Mouse (Mus musculus): ENCODE measurements at regions not wholly inside any gene's neighbourhood (a gene's known extent, or its start where the extent isn't known, plus 50 kb on each side); places are given as distances from the start of the nearest gene placed in this dataset.
A peak's percentile ranks its signal among the peaks of the same experiment; 100 is the strongest.

- Histone ChIP-seq H3K9me3 (no peaks in the 10 kb centered on the region), H3K27ac (no peak overlapping the region), H3K9ac (no peak overlapping the region), H3K4me1 (replicated peaks) (no peaks in the 10 kb centered on the region), H3K4me2 (no peak overlapping the region), H3K27me3 (no peaks in the 10 kb centered on the region), H3K4me3 (no peak overlapping the region), H3K36me3 (no peaks in the 10 kb centered on the region)
- 89% methylated on average over 3 of the region's 3 CpGs for WGBS
- no peak for ATAC-seq (ENCODE audit: low FRiP score)
Measured at GRCm38 (mm10) chr3:17201773-17202172, 746.4 kb upstream of the Cypt12 start.

- Histone ChIP-seq H3K27ac (no peak overlapping the region), H3K4me1 (replicated peaks) (no peaks in the 10 kb centered on the region), H3K4me2 (no peak overlapping the region), H3K27me3 (no peaks in the 10 kb centered on the region), H3K4me3 (no peak overlapping the region), H3K9me3 (no peaks in the 10 kb centered on the region), H3K9ac (no peak overlapping the region), H3K36me3 (no peaks in the 10 kb centered on the region)
- ATAC-seq (ENCODE audit: low FRiP score), result 0 out of 2 replicates have a peak, but pooled peaks have one; percentile 21
- WGBS, result 51% methylated on average over 3 of the region's 3 CpGs
Measured at GRCm38 (mm10) chr3:17214031-17214430, 734.2 kb upstream of the Cypt12 start.

GRCm38 (mm10) chr3:17216825-17217224 lies 731.4 kb upstream of the Cypt12 start:
- Histone ChIP-seq H3K27ac (no peak overlapping the region), H3K9me3 (no peaks in the 10 kb centered on the region), H3K27me3 (no peaks in the 10 kb centered on the region), H3K9ac (no peak overlapping the region), H3K4me2 (no peak overlapping the region), H3K4me1 (replicated peaks) (no peaks in the 10 kb centered on the region), H3K36me3 (no peaks in the 10 kb centered on the region), H3K4me3 (no peak overlapping the region)
- no peak for ATAC-seq (ENCODE audit: low FRiP score)
- WGBS, result 38% methylated on average over 2 of the region's 2 CpGs

- no peak overlapping the region for H3K27ac ChIP-seq
- H3K4me1 ChIP-seq (replicated peaks), result no peaks in the 10 kb centered on the region
- H3K9me3 ChIP-seq, result no peaks in the 10 kb centered on the region
- H3K9ac ChIP-seq, result no peak overlapping the region
- ATAC-seq (ENCODE audit: low FRiP score), result no peak
- no peak overlapping the region for H3K4me2 ChIP-seq
- H3K27me3 ChIP-seq, result no peaks in the 10 kb centered on the region
- H3K36me3 ChIP-seq, result no peaks in the 10 kb centered on the region
- 3% methylated on average over 1 of the region's 1 CpGs for WGBS
- H3K4me3 ChIP-seq, result no peak overlapping the region
Measured at GRCm38 (mm10) chr3:17238407-17238806, 709.8 kb upstream of the Cypt12 start.

- no peak overlapping the region for H3K4me2 ChIP-seq
- no peak overlapping the region for H3K27ac ChIP-seq
- no peak overlapping the region for H3K4me3 ChIP-seq
- H3K4me1 ChIP-seq (replicated peaks), result no peaks in the 10 kb centered on the region
- no peaks in the 10 kb centered on the region for H3K27me3 ChIP-seq
- H3K9me3 ChIP-seq, result no peaks in the 10 kb centered on the region
- no peak overlapping the region for H3K9ac ChIP-seq
- H3K36me3 ChIP-seq, result no peaks in the 10 kb centered on the region
- ATAC-seq (ENCODE audit: low FRiP score), result no peak
Measured at GRCm38 (mm10) chr3:17258397-17258796, 689.8 kb upstream of the Cypt12 start.

- no peak for ATAC-seq (ENCODE audit: low FRiP score)
- H3K9me3 ChIP-seq, result no peaks in the 10 kb centered on the region
Measured at GRCm38 (mm10) chr3:17259093-17259492, 689.1 kb upstream of the Cypt12 start.

GRCm38 (mm10) chr3:17281231-17281630 lies 667.0 kb upstream of the Cypt12 start:
- Histone ChIP-seq H3K4me3 (no peak overlapping the region), H3K4me1 (replicated peaks) (no peaks in the 10 kb centered on the region), H3K27me3 (no peaks in the 10 kb centered on the region), H3K27ac (no peak overlapping the region), H3K9me3 (no peaks in the 10 kb centered on the region), H3K9ac (no peak overlapping the region), H3K36me3 (no peaks in the 10 kb centered on the region), H3K4me2 (no peak overlapping the region)
- ATAC-seq (ENCODE audit: low FRiP score), result peak; percentile 78; the same call in 1 of the 2 replicates
- WGBS, result 40% methylated on average over 6 of the region's 6 CpGs

More at GRCm38 (mm10) chr3:17259093-17259492, 689.1 kb upstream of the Cypt12 start:
- no peaks in the 10 kb centered on the region for H3K36me3 ChIP-seq
- H3K27ac ChIP-seq, result no peak overlapping the region
- WGBS, result 83% methylated on average over 3 of the region's 3 CpGs
- no peak overlapping the region for H3K9ac ChIP-seq
- H3K4me1 ChIP-seq (replicated peaks), result no peaks in the 10 kb centered on the region
- no peak overlapping the region for H3K4me2 ChIP-seq
- no peaks in the 10 kb centered on the region for H3K27me3 ChIP-seq
- H3K4me3 ChIP-seq, result no peak overlapping the region

GRCm38 (mm10) chr3:17282881-17283280 lies 665.3 kb upstream of the Cypt12 start:
- Histone ChIP-seq H3K9me3 (no peaks in the 10 kb centered on the region), H3K4me3 (no peak overlapping the region), H3K36me3 (no peaks in the 10 kb centered on the region), H3K9ac (no peak overlapping the region), H3K27me3 (no peaks in the 10 kb centered on the region), H3K27ac (no peak overlapping the region), H3K4me2 (no peak overlapping the region), H3K4me1 (replicated peaks) (no peaks in the 10 kb centered on the region)
- no peak for ATAC-seq (ENCODE audit: low FRiP score)
- 80% methylated on average over 3 of the region's 3 CpGs for WGBS

GRCm38 (mm10) chr3:17317523-17317922 lies 630.7 kb upstream of the Cypt12 start:
- no peak overlapping the region for H3K4me3 ChIP-seq
- no peak overlapping the region for H3K27ac ChIP-seq
- peak; percentile 53 for ATAC-seq (ENCODE audit: low FRiP score)
- no peaks in the 10 kb centered on the region for H3K36me3 ChIP-seq
- peaks cover 15% of the 10 kb centered on the region for H3K4me1 ChIP-seq (replicated peaks)
- no peaks in the 10 kb centered on the region for H3K9me3 ChIP-seq
- H3K9ac ChIP-seq, result no peak overlapping the region
- H3K4me2 ChIP-seq, result no peak overlapping the region
- peaks cover 17% of the 10 kb centered on the region; the same call in 1 of the 2 replicates for H3K27me3 ChIP-seq

- Histone ChIP-seq H3K9me3 (no peaks in the 10 kb centered on the region), H3K27me3 (peaks cover 17% of the 10 kb centered on the region; the same call in 1 of the 2 replicates), H3K4me1 (replicated peaks) (peaks cover 15% of the 10 kb centered on the region), H3K4me2 (no peak overlapping the region), H3K9ac (no peak overlapping the region), H3K27ac (no peak overlapping the region), H3K36me3 (no peaks in the 10 kb centered on the region), H3K4me3 (no peak overlapping the region)
- 88% methylated on average over 3 of the region's 3 CpGs for WGBS
- no peak for ATAC-seq (ENCODE audit: low FRiP score)
Measured at GRCm38 (mm10) chr3:17318450-17318849, 629.8 kb upstream of the Cypt12 start.

- 9% methylated on average over 9 of the region's 9 CpGs for WGBS
- no peaks in the 10 kb centered on the region for H3K9me3 ChIP-seq
- no peaks in the 10 kb centered on the region for H3K36me3 ChIP-seq
- peaks cover 15% of the 10 kb centered on the region for H3K4me1 ChIP-seq (replicated peaks)
- peak overlapping the region; percentile 36 for H3K4me2 ChIP-seq
- H3K27ac ChIP-seq, result peak overlapping the region; percentile 89
- H3K9ac ChIP-seq, result peak overlapping the region; percentile 56; the same call in 1 of the 2 replicates
- H3K27me3 ChIP-seq, result peaks cover 12% of the 10 kb centered on the region; the same call in 1 of the 2 replicates
- peak; percentile 88 for ATAC-seq (ENCODE audit: low FRiP score)
- no peak overlapping the region for H3K4me3 ChIP-seq
Measured at GRCm38 (mm10) chr3:17319213-17319612, 629.0 kb upstream of the Cypt12 start.

- Histone ChIP-seq H3K36me3 (no peaks in the 10 kb centered on the region), H3K9me3 (no peaks in the 10 kb centered on the region), H3K9ac (no peak overlapping the region), H3K27ac (peak overlapping the region; percentile 73), H3K4me2 (0 out of 2 replicates have a peak overlapping the region, but pooled peaks have one; percentile 1), H3K4me1 (replicated peaks) (peaks cover 21% of the 10 kb centered on the region), H3K27me3 (peaks cover 8% of the 10 kb centered on the region), H3K4me3 (no peak overlapping the region)
- ATAC-seq (ENCODE audit: low FRiP score), result no peak
- 48% methylated on average over 5 of the region's 5 CpGs for WGBS
Measured at GRCm38 (mm10) chr3:17319931-17320330, 628.3 kb upstream of the Cypt12 start.

- no peak overlapping the region for H3K4me2 ChIP-seq
- 33% methylated on average over 2 of the region's 2 CpGs for WGBS
- H3K9me3 ChIP-seq, result no peaks in the 10 kb centered on the region
- peak overlapping the region; percentile 88 for H3K27ac ChIP-seq
- no peak for ATAC-seq (ENCODE audit: low FRiP score)
- H3K4me1 ChIP-seq (replicated peaks), result peaks cover 28% of the 10 kb centered on the region
- H3K36me3 ChIP-seq, result no peaks in the 10 kb centered on the region
- H3K9ac ChIP-seq, result peak overlapping the region; percentile 55
- H3K27me3 ChIP-seq, result peaks cover 5% of the 10 kb centered on the region
- H3K4me3 ChIP-seq, result no peak overlapping the region
Measured at GRCm38 (mm10) chr3:17322266-17322665, 625.9 kb upstream of the Cypt12 start.

Measured in hindbrain, embryonic 13.5 days (tissue).